Mouse (Mus musculus): Measurements from ENCODE around the gene Htr1d. TPM values are rescaled to one million over a fixed set of nuclear protein-coding genes. Genes with fewer than 3 reads are reported as not detected.

Gene Htr1d
- total and polyA plus RNA-seq, 2 experiments from 2014 or later: not detected

- no peak overlapping the region for H3K9ac ChIP-seq (replicated peaks; ENCODE audit: low read depth, low read length)
- DNase-seq (ENCODE audit: low spot score) (no peak), ATAC-seq (ENCODE audit: insufficient read depth, low read depth) (no peak)
- H3K4me2 ChIP-seq (ENCODE audit: low read depth, low read length): no peak overlapping the region
- peaks cover 9% of the 10 kb centered on the region for H3K4me1 ChIP-seq (ENCODE audit: control insufficient read depth, insufficient read depth)
- H3K36me3 ChIP-seq (replicated peaks; ENCODE audit: control insufficient read depth, insufficient read depth, low read length): no peaks in the 10 kb centered on the region
- H3K9me3 ChIP-seq (replicated peaks; ENCODE audit: control insufficient read depth, low read length): no peaks in the 10 kb centered on the region
- WGBS: 64% methylated on average over 4 of the region's 4 CpGs
- TF ChIP-seq EP300 (IDR thresholded peaks at IDR 0.05; ENCODE audit: low read depth) (no peak), CTCF (IDR thresholded peaks at IDR 0.05; ENCODE audit: low read depth) (no peak)
- no peaks in the 10 kb centered on the region for H3K27me3 ChIP-seq (ENCODE audit: control insufficient read depth, insufficient read depth, low read length)
- H3K4me3 ChIP-seq (ENCODE audit: low read depth, low read length): no peak overlapping the region
- H3K27ac ChIP-seq (ENCODE audit: low read depth): no peak overlapping the region
These were observed 37.9 kb downstream of the Htr1d start for GRCm38 (mm10) chr4:136461206-136461605.

GRCm38 (mm10) chr4:136461761-136462085 lies 38.4 kb downstream of the Htr1d start:
- no peak for TF ChIP-seq CTCF (IDR thresholded peaks at IDR 0.05; ENCODE audit: low read depth)
- 0 out of 2 replicates have a peak overlapping the region, but pooled peaks have one; percentile 63 for H3K9ac ChIP-seq (replicated peaks; ENCODE audit: low read depth, low read length)
- peak overlapping the region; percentile 96 for H3K27ac ChIP-seq (ENCODE audit: low read depth)
- H3K9me3 ChIP-seq (replicated peaks; ENCODE audit: control insufficient read depth, low read length): no peaks in the 10 kb centered on the region
- DNase-seq (ENCODE audit: low spot score) (no peak), ATAC-seq (ENCODE audit: insufficient read depth, low read depth) (0 out of 2 replicates have a peak, but pooled peaks have one; percentile 5)
- 19% methylated on average over 6 of the region's 6 CpGs for WGBS
- peaks cover 12% of the 10 kb centered on the region for H3K4me1 ChIP-seq (ENCODE audit: control insufficient read depth, insufficient read depth)
- H3K4me3 ChIP-seq (ENCODE audit: low read depth, low read length): peak overlapping the region; percentile 68
- H3K4me2 ChIP-seq (ENCODE audit: low read depth, low read length): peak overlapping the region; percentile 91
- no peaks in the 10 kb centered on the region for H3K27me3 ChIP-seq (ENCODE audit: control insufficient read depth, insufficient read depth, low read length)
- no peaks in the 10 kb centered on the region for H3K36me3 ChIP-seq (replicated peaks; ENCODE audit: control insufficient read depth, insufficient read depth, low read length)

GRCm38 (mm10) chr4:136462086-136462838 lies 38.9 kb downstream of the Htr1d start, which contains the start of gene 6030445D17Rik:
6030445D17Rik (plus strand) TSS chr4:136462250.
- DNase-seq (ENCODE audit: low spot score): peak; percentile 74
- H3K9ac ChIP-seq (replicated peaks; ENCODE audit: low read depth, low read length): peak within 1 kb of the TSS; percentile 63
- WGBS: 1% methylated on average over 64 of the region's 64 CpGs
- peak within 1 kb of the TSS; percentile 91 for H3K4me2 ChIP-seq (ENCODE audit: low read depth, low read length)
- peak; percentile 83 for ATAC-seq (ENCODE audit: insufficient read depth, low read depth)
- H3K9me3 ChIP-seq (replicated peaks; ENCODE audit: control insufficient read depth, low read length): no peaks in the 10 kb centered on the region
- no peaks in the 10 kb centered on the region for H3K27me3 ChIP-seq (ENCODE audit: control insufficient read depth, insufficient read depth, low read length)
- peak within 1 kb of the TSS; percentile 96 for H3K27ac ChIP-seq (ENCODE audit: low read depth)
- TF ChIP-seq EP300 (IDR thresholded peaks at IDR 0.05; ENCODE audit: low read depth) (peak; percentile 74; the same call in 1 of the 2 replicates), CTCF (IDR thresholded peaks at IDR 0.05; ENCODE audit: low read depth) (no peak)
- no peaks in the 10 kb centered on the region for H3K36me3 ChIP-seq (replicated peaks; ENCODE audit: control insufficient read depth, insufficient read depth, low read length)
- peak within 1 kb of the TSS; percentile 68 for H3K4me3 ChIP-seq (ENCODE audit: low read depth, low read length)
- peaks cover 12% of the 10 kb centered on the region for H3K4me1 ChIP-seq (ENCODE audit: control insufficient read depth, insufficient read depth)

- Histone ChIP-seq H3K27ac (ENCODE audit: low read depth) (peak overlapping the region; percentile 96), H3K4me3 (ENCODE audit: low read depth, low read length) (peak overlapping the region; percentile 68), H3K27me3 (ENCODE audit: control insufficient read depth, insufficient read depth, low read length) (no peaks in the 10 kb centered on the region), H3K9me3 (replicated peaks; ENCODE audit: control insufficient read depth, low read length) (no peaks in the 10 kb centered on the region), H3K9ac (replicated peaks; ENCODE audit: low read depth, low read length) (peak overlapping the region; percentile 63), H3K36me3 (replicated peaks; ENCODE audit: control insufficient read depth, insufficient read depth, low read length) (no peaks in the 10 kb centered on the region), H3K4me2 (ENCODE audit: low read depth, low read length) (peak overlapping the region; percentile 91), H3K4me1 (ENCODE audit: control insufficient read depth, insufficient read depth) (peaks cover 12% of the 10 kb centered on the region)
- 2% methylated on average over 8 of the region's 8 CpGs for WGBS
- TF ChIP-seq CTCF (IDR thresholded peaks at IDR 0.05; ENCODE audit: low read depth): no peak
- TF ChIP-seq EP300 (IDR thresholded peaks at IDR 0.05; ENCODE audit: low read depth): no peak
- DNase-seq (ENCODE audit: low spot score) (peak; percentile 76), ATAC-seq (ENCODE audit: insufficient read depth, low read depth) (peak; percentile 73)
These were observed 39.5 kb downstream of the Htr1d start for GRCm38 (mm10) chr4:136462839-136463178.

- Histone ChIP-seq H3K36me3 (replicated peaks; ENCODE audit: control insufficient read depth, insufficient read depth, low read length) (no peaks in the 10 kb centered on the region), H3K4me2 (ENCODE audit: low read depth, low read length) (peak overlapping the region; percentile 91), H3K4me3 (ENCODE audit: low read depth, low read length) (peak overlapping the region; percentile 68), H3K9me3 (replicated peaks; ENCODE audit: control insufficient read depth, low read length) (no peaks in the 10 kb centered on the region), H3K27me3 (ENCODE audit: control insufficient read depth, insufficient read depth, low read length) (no peaks in the 10 kb centered on the region), H3K27ac (ENCODE audit: low read depth) (peak overlapping the region; percentile 96), H3K4me1 (ENCODE audit: control insufficient read depth, insufficient read depth) (peaks cover 12% of the 10 kb centered on the region), H3K9ac (replicated peaks; ENCODE audit: low read depth, low read length) (no peak overlapping the region)
- DNase-seq (ENCODE audit: low spot score) (no peak), ATAC-seq (ENCODE audit: insufficient read depth, low read depth) (no peak)
- no peak for TF ChIP-seq EP300 (IDR thresholded peaks at IDR 0.05; ENCODE audit: low read depth)
- no peak for TF ChIP-seq CTCF (IDR thresholded peaks at IDR 0.05; ENCODE audit: low read depth)
- WGBS: 45% methylated on average over 9 of the region's 9 CpGs
These were observed 40.1 kb downstream of the Htr1d start for GRCm38 (mm10) chr4:136463436-136463835.
